Mouse (Mus musculus) heart, embryonic 13.5 days (tissue): ENCODE results near the gene Psme3. TPM values are rescaled to one million over a fixed set of nuclear protein-coding genes. Genes with fewer than 3 reads are reported as not detected.

Experiments used
- ATAC-seq: fragments of 200-750 bp; cut with Nextera tagmentation; 2 replicates; pipeline ENCODE4 v1.8.0; 2017; ENCODE audit warnings: moderate TSS enrichment; ENCODE audit not compliant: insufficient number of reproducible peaks, low FRiP score, low TSS enrichment; ENCODE audit errors: extremely low read depth
- H3K27ac ChIP-seq: fragments of 300-500 bp; sonication (generic); replicated peaks from 2 replicates; pipeline ENCODE4 v1.5.1; 2015; ENCODE audit warnings: moderate library complexity, mild to moderate bottlenecking, inconsistent platforms
- H3K27me3 ChIP-seq: fragments of 300-500 bp; sonication (generic); replicated peaks from 2 replicates; pipeline ENCODE4 v1.6.1; 2015; ENCODE audit warnings: mild to moderate bottlenecking, inconsistent platforms
- H3K36me3 ChIP-seq: fragments of 300-500 bp; sonication (generic); 2 replicates; pipeline ENCODE4 v1.6.1; 2015; ENCODE audit warnings: mild to moderate bottlenecking, inconsistent platforms
- H3K4me1 ChIP-seq: fragments of 300-500 bp; sonication (generic); 2 replicates; pipeline ENCODE4 v1.6.1; 2015; ENCODE audit warnings: inconsistent platforms
- H3K4me2 ChIP-seq: fragments of 300-500 bp; sonication (generic); 2 replicates; pipeline ENCODE4 v1.6.1; 2015; ENCODE audit warnings: inconsistent platforms, mild to moderate bottlenecking, moderate library complexity
- H3K4me3 ChIP-seq: fragments of 300-500 bp; sonication (generic); 2 replicates; pipeline ENCODE4 v1.5.1; 2015; ENCODE audit warnings: moderate library complexity, mild to moderate bottlenecking, inconsistent platforms
- H3K9ac ChIP-seq: fragments of 300-500 bp; sonication (generic); 2 replicates; pipeline ENCODE4 v1.6.1; 2015; ENCODE audit warnings: inconsistent platforms, mild to moderate bottlenecking, moderate library complexity
- H3K9me3 ChIP-seq: fragments of 300-500 bp; sonication (generic); 2 replicates; pipeline ENCODE4 v1.6.1; 2016; ENCODE audit warnings: inconsistent platforms
- WGBS: fragments of 180-500 bp; shearing (Covaris S2); methylation state at CpG from one replicate; pipeline ENCODE4 v1.1.7; 2015; ENCODE audit warnings: mixed read lengths; 5-methylcytosine and 5-hydroxymethylcytosine counted together
- microRNA-seq: library from miRNA; unstranded; fragments of <30 nt; microRNA quantifications from one replicate; pipeline ENCODE4, GENCODE M21; 2016
- polyA plus RNA-seq: library from polyadenylated mRNA; unstranded; fragments of >200 nt; fragmentation: Nextera tagmentation; extraction: Ambion mirVana; gene quantifications from 2 replicates; pipeline ENCODE4 v1.2.1, GENCODE M21; 2015

Psme3 gene
- polyA plus RNA-seq, 1 experiment from 2014 or later, result 99.0 TPM

DNA sequence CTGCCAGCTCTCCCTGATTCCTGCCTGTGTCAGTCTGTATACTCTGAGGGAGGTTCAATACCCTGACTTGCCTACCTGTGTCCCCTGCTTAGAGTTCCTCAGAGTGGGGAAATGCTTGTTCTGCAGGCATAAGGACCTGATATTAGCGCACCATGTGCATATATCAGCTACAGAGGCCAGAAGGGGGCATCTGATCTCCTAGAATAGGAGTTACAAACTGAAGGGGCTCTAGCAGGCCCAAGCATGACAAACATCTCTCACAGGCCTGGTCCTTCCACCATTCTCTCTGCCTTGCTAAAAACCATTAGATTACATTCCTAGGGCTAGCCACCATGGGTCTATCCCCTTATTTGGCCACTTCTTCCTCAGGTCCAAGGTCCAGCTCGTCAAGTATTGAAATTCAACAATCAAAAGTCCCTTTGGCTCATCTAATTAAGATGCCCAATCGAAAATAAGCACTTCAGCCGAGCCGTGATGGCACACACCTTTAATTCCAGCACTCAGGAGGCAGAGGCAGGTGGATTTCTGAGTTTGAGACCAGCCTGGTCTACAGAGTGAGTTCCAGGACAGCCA, 38.5 kb downstream of the Psme3 start:
- Histone ChIP-seq H3K36me3 (no peaks in the 10 kb centered on the region), H3K27ac (no peak overlapping the region), H3K9me3 (peaks cover 6% of the 10 kb centered on the region; the same call in 1 of the 2 replicates), H3K4me1 (peaks cover 2% of the 10 kb centered on the region; the same call in 1 of the 2 replicates), H3K4me3 (no peak overlapping the region), H3K4me2 (no peak overlapping the region), H3K27me3 (no peaks in the 10 kb centered on the region), H3K9ac (no peak overlapping the region)
- 77% methylated on average over 5 of the region's 5 CpGs for WGBS
- ATAC-seq, result no peak

DNA sequence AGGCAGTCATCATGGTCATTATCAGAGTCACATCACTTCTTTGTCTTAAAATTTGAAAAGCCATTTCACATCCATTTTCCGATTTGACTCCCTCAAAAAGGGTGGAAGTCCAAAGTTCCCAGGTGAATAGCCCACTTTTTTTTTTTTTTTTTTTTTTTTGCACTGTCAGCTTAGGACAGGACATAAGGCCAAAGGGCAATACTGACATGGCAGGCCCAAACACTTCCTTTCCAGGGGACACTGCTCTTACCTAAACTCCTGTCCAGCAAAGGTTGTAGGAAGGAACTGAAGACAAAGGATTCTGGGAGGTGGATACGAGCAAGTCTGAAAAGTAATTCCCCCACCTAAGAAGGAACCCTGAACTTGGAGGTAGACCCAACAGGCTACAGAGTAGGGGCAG, 39.9 kb downstream of the Psme3 start:
- WGBS, result 81% methylated on average over 2 of the region's 2 CpGs
- no peak overlapping the region for H3K27ac ChIP-seq
- no peak overlapping the region for H3K4me2 ChIP-seq
- no peaks in the 10 kb centered on the region for H3K9me3 ChIP-seq
- H3K4me3 ChIP-seq, result no peak overlapping the region
- H3K4me1 ChIP-seq, result peaks cover 16% of the 10 kb centered on the region
- no peak for ATAC-seq
- no peaks in the 10 kb centered on the region for H3K27me3 ChIP-seq
- no peaks in the 10 kb centered on the region for H3K36me3 ChIP-seq
- H3K9ac ChIP-seq, result no peak overlapping the region

DNA sequence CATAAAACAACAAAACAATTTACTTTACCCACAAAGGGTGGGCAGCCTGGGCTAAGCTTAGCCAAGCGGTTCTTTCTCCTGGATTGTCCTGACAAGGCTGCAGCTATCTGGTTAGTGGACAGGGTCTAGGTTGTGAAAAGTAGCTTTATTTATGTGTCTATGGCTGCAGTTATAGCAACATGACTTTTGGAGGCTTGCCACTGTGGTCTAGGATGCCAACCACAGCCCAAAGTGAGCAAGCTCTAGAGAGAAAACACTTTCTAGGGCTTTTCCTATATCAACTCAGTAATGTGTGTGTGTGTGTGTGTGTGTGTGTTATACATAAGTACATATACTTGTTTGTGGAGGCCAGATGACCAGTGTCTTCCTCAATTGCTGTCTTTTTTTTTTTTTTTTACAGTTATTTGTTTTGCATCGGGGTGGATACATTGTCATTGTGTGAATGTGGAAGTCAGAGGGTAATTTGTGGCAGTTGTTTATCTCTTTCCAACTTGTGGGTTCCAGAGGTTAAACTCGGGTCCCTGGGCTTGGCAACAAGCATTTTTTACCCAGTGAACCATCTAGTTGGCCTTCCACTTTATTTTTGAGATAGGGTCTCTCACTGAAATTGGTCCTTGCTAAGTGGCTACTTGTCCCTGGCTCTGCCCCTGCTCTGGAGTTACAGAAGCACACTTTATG, 41.6 kb downstream of the Psme3 start:
- Histone ChIP-seq H3K36me3 (no peaks in the 10 kb centered on the region), H3K9ac (no peak overlapping the region), H3K9me3 (no peaks in the 10 kb centered on the region), H3K4me3 (no peak overlapping the region), H3K27ac (no peak overlapping the region), H3K4me1 (peaks cover 22% of the 10 kb centered on the region), H3K4me2 (no peak overlapping the region), H3K27me3 (no peaks in the 10 kb centered on the region)
- no peak for ATAC-seq
- 73% methylated on average over 3 of the region's 3 CpGs for WGBS

DNA sequence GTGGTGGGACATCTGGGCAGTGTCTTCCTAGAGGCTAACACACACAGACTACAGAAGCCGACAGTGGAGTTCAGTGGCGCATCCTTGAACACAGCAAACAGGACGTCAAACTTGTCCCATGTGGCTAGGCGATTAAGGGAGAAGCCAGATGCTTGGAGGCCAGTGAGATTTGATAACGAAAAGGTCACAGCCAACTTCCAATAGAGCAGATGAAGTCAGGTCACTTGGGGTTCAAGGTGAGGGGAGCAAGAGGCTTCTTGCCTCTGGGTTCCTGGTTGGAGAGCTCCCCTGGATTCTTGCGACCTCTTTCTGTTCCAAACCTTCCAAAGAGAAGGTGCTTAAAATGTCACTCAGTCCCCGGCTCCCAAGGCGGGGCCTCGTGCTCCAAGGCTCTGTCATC, 43.8 kb downstream of the Psme3 start:
- H3K4me3 ChIP-seq, result no peak overlapping the region
- no peaks in the 10 kb centered on the region for H3K27me3 ChIP-seq
- no peak overlapping the region for H3K4me2 ChIP-seq
- ATAC-seq, result no peak
- peak overlapping the region; percentile 58 for H3K27ac ChIP-seq
- no peaks in the 10 kb centered on the region for H3K9me3 ChIP-seq
- 53% methylated on average over 9 of the region's 9 CpGs for WGBS
- peaks cover 29% of the 10 kb centered on the region for H3K4me1 ChIP-seq
- H3K36me3 ChIP-seq, result no peaks in the 10 kb centered on the region
- no peak overlapping the region for H3K9ac ChIP-seq

DNA sequence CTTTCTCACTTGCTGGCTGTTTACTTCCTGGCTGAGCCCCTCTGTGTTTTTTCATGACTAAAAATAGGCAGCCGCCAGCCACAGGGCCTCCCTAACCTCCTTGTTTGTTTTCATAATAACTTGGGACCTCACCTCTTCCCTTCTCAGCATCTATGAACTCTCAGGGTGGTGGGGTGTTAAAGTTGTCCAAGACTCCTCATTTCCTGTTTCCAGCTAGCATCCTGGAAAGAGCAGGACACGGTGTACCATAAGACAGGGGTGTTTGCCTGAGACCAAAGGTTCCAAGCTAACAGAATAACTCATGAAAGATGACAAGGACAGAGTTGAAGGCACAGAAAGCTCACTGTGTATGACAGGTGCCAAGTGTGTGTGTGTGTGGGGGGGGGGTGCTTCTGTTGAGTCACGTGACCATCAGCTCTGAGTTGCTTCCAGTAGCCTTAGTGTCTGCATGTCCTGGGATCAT, 44.7 kb downstream of the Psme3 start:
- no peak for ATAC-seq

DNA sequence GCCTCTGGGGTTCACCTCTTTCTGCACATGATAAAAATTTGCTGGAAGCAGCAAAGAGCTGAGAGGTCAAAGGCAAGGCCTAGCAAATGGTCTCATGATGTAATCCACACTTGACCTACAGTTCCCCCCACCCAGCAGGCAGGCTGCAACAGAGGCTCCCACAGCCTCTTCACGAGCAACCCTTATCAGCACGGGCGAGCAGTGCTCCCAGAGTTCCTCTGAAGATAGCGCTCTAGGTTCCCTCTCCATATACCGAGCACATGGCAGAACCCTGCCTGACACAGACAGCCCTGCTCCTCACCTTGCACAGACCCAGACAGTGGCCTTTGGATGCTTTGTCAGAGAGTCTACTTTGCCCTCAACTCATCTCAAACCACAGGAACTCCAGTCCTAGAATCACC, 48.5 kb downstream of the Psme3 start:
- Histone ChIP-seq H3K27ac (no peak overlapping the region), H3K4me3 (no peak overlapping the region), H3K9me3 (no peaks in the 10 kb centered on the region), H3K36me3 (no peaks in the 10 kb centered on the region), H3K27me3 (no peaks in the 10 kb centered on the region), H3K4me1 (peaks cover 29% of the 10 kb centered on the region), H3K4me2 (no peak overlapping the region), H3K9ac (peak overlapping the region; percentile 38)
- no peak for ATAC-seq
- WGBS, result 7% methylated on average over 5 of the region's 5 CpGs

More for the DNA sequence above, 44.7 kb downstream of the Psme3 start:
- H3K4me3 ChIP-seq, result no peak overlapping the region
- no peaks in the 10 kb centered on the region for H3K36me3 ChIP-seq
- H3K4me1 ChIP-seq, result peaks cover 31% of the 10 kb centered on the region
- 38% methylated on average over 3 of the region's 3 CpGs for WGBS
- no peaks in the 10 kb centered on the region for H3K9me3 ChIP-seq
- peak overlapping the region; percentile 2; the same call in 1 of the 2 replicates for H3K4me2 ChIP-seq
- H3K9ac ChIP-seq, result no peak overlapping the region
- H3K27ac ChIP-seq, result peak overlapping the region; percentile 58
- H3K27me3 ChIP-seq, result no peaks in the 10 kb centered on the region

DNA sequence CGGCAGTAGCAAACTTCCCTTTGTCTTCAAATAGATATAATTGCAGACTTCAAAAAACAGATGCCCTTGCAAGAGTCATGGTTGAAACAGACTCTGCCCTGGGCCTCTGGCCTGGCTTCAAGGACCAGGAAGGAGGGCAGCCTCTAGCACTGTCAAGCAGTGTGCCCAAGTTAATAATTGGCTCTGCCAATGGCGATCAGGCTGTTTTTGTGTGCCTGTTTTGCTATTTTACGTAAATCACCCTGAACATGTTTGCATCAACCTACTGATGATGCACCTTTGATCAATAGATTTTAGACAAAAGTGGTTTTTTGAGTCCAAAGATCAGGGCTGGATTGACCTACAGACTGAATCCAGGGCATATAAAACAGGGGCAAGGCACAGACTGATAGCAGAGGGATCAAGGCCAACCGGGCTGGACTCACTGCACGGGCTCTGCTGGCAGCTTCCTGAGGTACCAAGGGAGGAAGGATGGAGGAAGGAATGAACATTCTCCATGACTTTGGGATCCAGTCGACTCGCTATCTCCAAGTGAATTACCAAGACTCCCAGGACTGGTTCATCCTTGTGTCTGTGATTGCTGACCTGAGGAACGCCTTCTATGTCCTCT, 51.4 kb downstream of the Psme3 start, which contains the start of gene G6pc:
G6pc (plus strand) TSS at position 236 of the 610 bp plus-strand sequence.
- H3K4me1 ChIP-seq, result peaks cover 9% of the 10 kb centered on the region
- WGBS, result 73% methylated on average over 8 of the region's 8 CpGs
- H3K36me3 ChIP-seq, result no peaks in the 10 kb centered on the region
- H3K4me3 ChIP-seq, result no peak within 1 kb of the TSS
- H3K27me3 ChIP-seq, result no peaks in the 10 kb centered on the region
- no peaks in the 10 kb centered on the region for H3K9me3 ChIP-seq
- no peak within 1 kb of the TSS for H3K9ac ChIP-seq
- no peak within 1 kb of the TSS for H3K27ac ChIP-seq
- no peak for ATAC-seq
- no peak within 1 kb of the TSS for H3K4me2 ChIP-seq

DNA sequence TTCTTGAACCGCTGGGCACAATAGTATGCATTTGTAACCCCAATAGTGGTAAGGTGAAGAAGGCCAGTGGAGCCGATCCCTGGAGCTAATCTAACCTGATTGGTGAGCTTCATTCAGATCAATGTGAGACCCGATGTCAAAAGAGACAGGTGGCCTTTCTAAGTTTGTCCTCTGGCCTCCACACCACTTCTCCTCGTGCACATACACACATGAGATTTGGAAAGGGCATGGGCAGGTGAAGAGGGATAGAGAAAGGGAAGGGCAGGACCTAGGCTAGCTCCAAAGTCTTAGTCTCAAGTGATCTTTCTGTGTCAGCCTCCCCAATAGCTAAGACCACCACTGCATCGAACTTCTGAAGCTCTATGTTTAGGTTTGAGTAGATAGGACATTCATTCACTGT, 54.1 kb downstream of the Psme3 start:
- WGBS, result 69% methylated on average over 5 of the region's 5 CpGs
- H3K27me3 ChIP-seq, result 0 out of 2 replicates have a peak, but pooled peaks cover 3% of the 10 kb centered on the region
- H3K4me2 ChIP-seq, result no peak overlapping the region
- H3K4me3 ChIP-seq, result no peak overlapping the region
- no peak overlapping the region for H3K27ac ChIP-seq
- H3K4me1 ChIP-seq, result no peaks in the 10 kb centered on the region
- no peak overlapping the region for H3K9ac ChIP-seq
- H3K36me3 ChIP-seq, result no peaks in the 10 kb centered on the region
- H3K9me3 ChIP-seq, result 0 out of 2 replicates have a peak, but pooled peaks cover 2% of the 10 kb centered on the region
- ATAC-seq, result no peak

Small RNAs within 50 kb of the gene (microRNA-seq; reads per million reads assigned to microRNA genes)
- gene Gm25593, result not detected

Other genes starting within 250 kb of the Psme3 start
- gene Naglu, start 246.2 kb upstream of the Psme3 start, polyA plus RNA-seq, result 13.5 and 13.7 TPM in 2 replicates
- gene Hsd17b1, start 237.8 kb upstream of the Psme3 start, polyA plus RNA-seq, result 0.14 and 0.17 TPM in 2 replicates
- 26.8 and 28.4 TPM in 2 replicates for gene Coasy, start 233.6 kb upstream of the Psme3 start, polyA plus RNA-seq
- gene Mlx, start 228.9 kb upstream of the Psme3 start, polyA plus RNA-seq, result 36.3 and 41.6 TPM in 2 replicates
- gene Psmc3ip, start 220.8 kb upstream of the Psme3 start, polyA plus RNA-seq, result 21.4 and 26.6 TPM in 2 replicates
- gene Retreg3, start 196.3 kb upstream of the Psme3 start, polyA plus RNA-seq, result 12.0 and 14.1 TPM in 2 replicates
- gene Tubg1, start 196.3 kb upstream of the Psme3 start, polyA plus RNA-seq, result 77.2 and 83.0 TPM in 2 replicates
- gene Tubg2, start 160.3 kb upstream of the Psme3 start, polyA plus RNA-seq, result 3.1 and 4.3 TPM in 2 replicates
- gene Cntnap1, start 145.7 kb upstream of the Psme3 start, polyA plus RNA-seq, result 0.52 and 0.55 TPM in 2 replicates
- 7.6 and 8.5 TPM in 2 replicates for gene Plekhh3, start 144.9 kb upstream of the Psme3 start, polyA plus RNA-seq
- gene Ccr10, start 140.8 kb upstream of the Psme3 start, polyA plus RNA-seq, result 0.19 and 0.33 TPM in 2 replicates
- gene Ezh1, start 89.8 kb upstream of the Psme3 start, polyA plus RNA-seq, result 11.6 and 11.7 TPM in 2 replicates
- gene Ramp2, start 70.2 kb upstream of the Psme3 start, polyA plus RNA-seq, result 210 and 234 TPM in 2 replicates
- 98.8 and 111 TPM in 2 replicates for gene Vps25, start 62.5 kb upstream of the Psme3 start, polyA plus RNA-seq
- 7.6 and 8.0 TPM in 2 replicates for gene Wnk4, start 55.6 kb upstream of the Psme3 start, polyA plus RNA-seq
- gene Cntd1, start 37.2 kb upstream of the Psme3 start, polyA plus RNA-seq, result 0.48 and 0.65 TPM in 2 replicates
- 165 and 171 TPM in 2 replicates for gene Coa3, start 37.1 kb upstream of the Psme3 start, polyA plus RNA-seq
- 128 and 130 TPM in 2 replicates for gene Becn1, start 13.9 kb upstream of the Psme3 start, polyA plus RNA-seq
- 0.70 and 0.75 TPM in 2 replicates for gene Aoc2, start 8.8 kb downstream of the Psme3 start, polyA plus RNA-seq
- 0.28 and 0.32 TPM in 2 replicates for gene Aoc3, start 14.4 kb downstream of the Psme3 start, polyA plus RNA-seq
- not detected in 2 replicates for gene G6pc, start 51.3 kb downstream of the Psme3 start, polyA plus RNA-seq
- 35.4 and 45.9 TPM in 2 replicates for gene Aarsd1, start 101.4 kb downstream of the Psme3 start, polyA plus RNA-seq
- 14.7 and 18.3 TPM in 2 replicates for gene Gm27029, start 108.6 kb downstream of the Psme3 start, polyA plus RNA-seq
- 13.1 and 14.3 TPM in 2 replicates for gene Rundc1, start 108.9 kb downstream of the Psme3 start, polyA plus RNA-seq
- gene Ptges3l, start 109.1 kb downstream of the Psme3 start, polyA plus RNA-seq, result 71.6 and 75.1 TPM in 2 replicates
- 222 and 239 TPM in 2 replicates for gene Rpl27, start 126.1 kb downstream of the Psme3 start, polyA plus RNA-seq
- 11.6 and 13.7 TPM in 2 replicates for gene Ifi35, start 132.2 kb downstream of the Psme3 start, polyA plus RNA-seq
- 23.5 and 26.4 TPM in 2 replicates for gene Rnd2, start 148.8 kb downstream of the Psme3 start, polyA plus RNA-seq
- 28.0 and 28.9 TPM in 2 replicates for gene Vat1, start 150.0 kb downstream of the Psme3 start, polyA plus RNA-seq
- gene Brca1, start 235.7 kb downstream of the Psme3 start, polyA plus RNA-seq, result 5.5 and 7.0 TPM in 2 replicates
- 54.9 and 55.3 TPM in 2 replicates for gene Nbr1, start 235.9 kb downstream of the Psme3 start, polyA plus RNA-seq